Mouse (Mus musculus): ENCODE results near the gene Bcl2l12.

- TF ChIP-seq CTCF (IDR thresholded peaks at IDR 0.05; ENCODE audit: control insufficient read depth, insufficient read depth, insufficient read length) = no peak
- no peak for TF ChIP-seq MAX (IDR thresholded peaks at IDR 0.05)
- TF ChIP-seq USF1 (IDR thresholded peaks at IDR 0.05; ENCODE audit: low read depth) = no peak
- TF ChIP-seq CEBPB (IDR thresholded peaks at IDR 0.05; ENCODE audit: low read depth) = no peak
Measured at GRCm38 (mm10) chr7:44949922-44950321, 48.6 kb downstream of the Bcl2l12 start.

Data from C2C12 (cell line).